Mouse (Mus musculus) thymus, adult 2 months (tissue): Measurements from ENCODE around the gene Paxip1.

Experiments
- CTCF ChIP-seq: fragments of 200-500 bp; IDR thresholded peaks from 2 replicates; pipeline ENCODE4 v1.5.1; 2012; ENCODE audit warnings: mild to moderate bottlenecking, control low read depth, low read length, moderate library complexity, borderline replicate concordance; ENCODE audit not compliant: control insufficient read depth, poor library complexity, insufficient read depth; ENCODE audit errors: extremely low read depth
- POLR2A ChIP-seq: fragments of 200-500 bp; IDR thresholded peaks from 2 replicates; pipeline ENCODE4 v1.6.1; 2012; ENCODE audit warnings: mild to moderate bottlenecking, low read length, control low read depth, moderate library complexity; ENCODE audit not compliant: control insufficient read depth, poor library complexity, insufficient read depth; ENCODE audit errors: extremely low read depth

GRCm38 (mm10) chr5:27719311-27719710, 72.2 kb downstream of the Paxip1 start:
- no peak for TF ChIP-seq CTCF
- no peak for TF ChIP-seq POLR2A
